Mouse (Mus musculus) CD4-positive, CD25-positive, alpha-beta regulatory T cell, adult 4 months (primary cell): ENCODE measurements around the gene Nkx6-2. TPM values are rescaled to one million over a fixed set of nuclear protein-coding genes. Genes with fewer than 3 reads are reported as not detected.

Source experiments
- ATAC-seq: one replicate; pipeline ENCODE4 v1.8.0; 2017
- polyA plus RNA-seq, 2 experiments: library from polyadenylated mRNA; unstranded; fragments of 100-300 nt; shearing (Covaris generic); gene quantifications; one replicate each; pipeline ENCODE4 v1.2.1; 2017

Nkx6-2 gene
- not detected for polyA plus RNA-seq

DNA sequence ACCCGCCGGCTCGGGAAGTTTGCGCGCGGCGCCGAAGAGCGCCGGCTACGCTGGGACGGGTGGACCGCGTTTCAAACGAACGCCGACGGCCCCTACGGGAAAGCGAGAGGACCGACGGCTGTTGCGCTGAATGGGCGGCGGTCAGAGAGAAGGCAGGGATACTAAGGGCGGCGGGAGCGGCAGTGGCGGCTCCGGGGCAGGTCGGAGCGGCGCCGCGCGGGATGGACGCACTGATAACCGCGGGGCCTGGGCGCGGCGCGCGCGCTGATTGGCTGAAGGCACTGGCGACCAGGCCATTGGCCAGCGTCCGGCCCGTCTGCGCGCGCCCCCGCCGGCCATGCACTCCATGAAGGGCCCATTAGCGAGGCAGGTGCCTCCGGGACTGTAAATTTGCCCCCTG, at the start of gene Nkx6-2:
Gene Nkx6-2 (minus strand): TSS at position 203 of the 400 bp plus-strand sequence.
- no peak for ATAC-seq

DNA sequence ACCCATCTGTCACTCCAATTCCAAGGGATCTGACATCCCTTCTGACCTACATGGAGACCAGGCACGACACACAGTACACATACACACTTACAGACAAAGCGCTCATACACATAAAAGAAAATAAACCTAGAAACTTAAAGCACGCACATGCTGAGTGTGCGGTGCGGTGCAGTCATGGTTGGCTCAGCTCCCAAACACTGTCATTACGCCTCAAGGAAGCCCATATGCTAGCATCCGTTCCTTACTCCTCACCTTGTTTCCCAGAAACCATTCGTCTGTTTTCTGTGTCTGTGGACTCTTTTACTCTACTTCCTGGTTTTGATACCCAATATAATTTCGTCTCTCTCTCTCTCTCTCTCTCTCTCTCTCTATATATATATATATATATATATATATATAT, 42.6 kb upstream of the Nkx6-2 start:
- no peak for ATAC-seq

DNA sequence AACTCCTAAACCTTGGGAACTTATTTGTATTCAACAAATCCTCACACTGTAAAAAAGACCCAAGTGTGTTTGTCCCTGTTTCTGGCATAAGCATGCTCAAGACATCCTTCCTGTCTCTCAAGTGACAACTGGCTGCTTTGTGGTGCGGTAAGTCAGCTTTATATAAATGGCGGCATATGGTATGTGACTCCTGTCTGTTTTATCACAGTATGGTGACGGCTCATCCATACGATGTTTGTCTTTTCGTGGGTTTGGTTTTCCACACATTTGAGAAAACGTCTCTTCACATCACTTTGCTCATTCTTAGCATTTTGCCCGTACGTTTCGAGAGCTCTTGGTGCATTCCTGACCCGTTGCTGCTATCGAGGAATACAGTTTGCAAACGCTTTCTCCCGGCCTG, 40.0 kb upstream of the Nkx6-2 start:
- ATAC-seq: no peak

DNA sequence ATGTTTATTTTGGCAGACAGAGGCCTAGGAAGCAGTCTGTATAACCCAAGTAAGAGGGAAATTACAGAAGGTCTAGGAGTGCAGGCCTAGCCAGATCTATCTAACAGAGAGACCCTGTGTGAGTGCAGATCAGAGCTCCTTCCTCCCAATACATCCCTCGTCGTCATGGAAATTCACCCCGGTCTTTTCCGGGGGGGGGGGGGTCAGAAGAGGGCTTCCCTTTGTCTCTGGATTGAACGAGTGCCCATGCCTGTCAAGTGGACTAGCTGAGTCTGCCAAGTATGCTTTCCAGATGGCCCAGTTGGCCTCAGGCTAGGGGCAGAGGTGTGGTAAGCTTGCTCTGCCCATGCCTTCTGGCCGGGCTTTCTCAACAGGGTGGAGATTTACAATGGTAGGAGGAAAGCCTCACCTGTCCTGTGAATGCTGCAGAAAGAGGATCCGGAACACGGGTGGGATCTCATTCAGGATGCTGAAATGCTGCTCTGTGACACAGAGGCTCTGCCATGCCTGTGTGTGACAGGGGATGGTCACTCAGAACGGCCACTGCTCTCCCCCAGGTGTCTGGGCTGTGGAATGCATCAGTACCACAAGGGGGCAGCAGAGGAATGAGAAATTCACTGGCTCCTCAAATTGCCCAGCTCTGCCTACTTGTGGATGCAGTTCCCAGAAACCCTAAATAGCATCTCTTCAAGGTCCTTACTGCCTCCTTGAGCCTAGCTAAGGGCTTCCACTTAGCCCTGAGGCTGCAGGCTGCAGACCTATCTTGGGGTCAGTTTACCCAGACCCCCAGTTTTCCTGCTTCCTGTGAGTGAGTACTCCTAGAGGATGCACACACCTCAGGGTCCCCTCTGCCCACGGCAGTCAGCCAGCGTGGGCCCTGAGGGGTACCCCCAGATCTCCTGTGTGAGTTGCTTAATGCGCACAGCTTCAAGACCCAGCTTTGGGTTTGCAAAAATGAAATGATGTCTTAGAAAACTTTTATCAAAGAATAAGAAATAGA, 33.5 kb upstream of the Nkx6-2 start:
- no peak for ATAC-seq

DNA sequence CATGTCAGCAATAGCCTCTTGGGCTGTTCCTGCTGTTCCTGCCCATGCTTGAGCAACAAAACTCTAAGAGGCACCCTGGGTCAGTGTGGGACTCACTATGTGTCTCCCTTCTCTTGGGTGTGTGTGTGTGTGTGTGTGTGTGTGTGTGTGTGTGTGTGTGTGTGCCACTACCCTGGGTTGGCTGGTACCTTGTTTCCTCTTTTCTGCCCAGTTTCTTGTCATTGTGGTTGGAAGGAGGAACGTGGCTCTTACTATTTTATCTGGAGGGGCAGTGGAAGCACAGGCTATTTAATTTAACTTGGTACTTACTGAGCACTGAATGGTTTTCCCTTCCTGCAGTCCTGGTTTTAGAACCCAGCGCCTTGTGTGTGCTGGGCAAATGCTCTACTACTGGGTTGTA, 27.7 kb upstream of the Nkx6-2 start:
- ATAC-seq: no peak

DNA sequence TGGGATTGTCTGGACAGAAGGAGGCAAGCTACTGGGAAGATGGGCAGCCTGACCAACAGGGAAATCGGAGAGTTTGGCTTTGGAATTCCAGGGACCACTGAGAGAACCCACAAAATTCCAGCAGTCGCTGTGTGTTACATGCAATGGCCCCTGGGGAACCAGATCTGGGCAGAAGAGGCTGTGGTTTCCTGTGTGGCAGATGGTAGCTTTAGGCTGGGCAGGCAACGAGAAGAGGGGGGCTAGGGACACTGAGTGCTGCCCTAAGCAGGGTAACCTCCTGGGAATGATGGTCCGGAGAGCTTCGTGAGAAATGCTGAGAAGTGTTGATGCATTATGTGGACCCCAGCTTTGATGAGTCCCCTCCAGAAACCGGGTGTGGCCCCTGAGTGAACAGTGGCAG, 13.3 kb upstream of the Nkx6-2 start:
- ATAC-seq: no peak

DNA sequence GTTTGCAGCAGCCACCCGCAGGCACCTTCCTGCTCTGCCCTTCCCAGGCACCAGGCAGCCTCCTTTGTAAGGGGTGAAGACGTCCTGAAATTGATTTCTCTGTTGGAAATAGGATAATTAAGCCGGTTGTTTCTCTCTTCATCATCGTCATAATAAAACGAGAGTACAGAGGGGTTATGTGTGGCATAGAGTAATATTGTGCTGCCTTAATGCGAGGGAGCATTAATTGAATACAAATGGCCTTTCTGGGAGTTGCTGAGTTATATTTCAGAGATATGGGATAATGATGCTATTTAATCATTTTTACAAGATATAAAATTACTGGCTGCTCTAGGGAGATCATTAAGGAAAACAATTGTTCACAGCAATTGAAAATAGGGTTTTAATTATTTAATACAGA, 12.7 kb upstream of the Nkx6-2 start:
- no peak for ATAC-seq

DNA sequence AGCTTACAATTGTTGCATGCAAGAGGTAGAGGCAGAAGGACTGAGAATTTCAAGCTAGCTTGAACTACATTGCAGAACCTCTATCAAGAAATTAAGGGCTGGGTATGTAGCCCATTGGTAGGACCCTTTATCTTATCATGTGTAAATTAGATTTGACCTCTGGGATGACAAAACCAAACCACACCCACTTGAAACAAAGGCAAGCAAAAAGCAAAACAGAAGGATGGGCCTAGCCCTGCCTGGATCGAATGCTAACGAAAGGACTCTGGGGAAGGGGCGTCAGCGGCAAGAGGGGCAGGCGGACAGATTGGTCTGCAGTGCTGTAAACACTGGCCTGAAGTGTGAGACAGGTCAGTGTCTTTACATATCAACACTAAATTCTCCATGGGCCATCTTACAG, 8.7 kb upstream of the Nkx6-2 start:
- ATAC-seq: no peak

DNA sequence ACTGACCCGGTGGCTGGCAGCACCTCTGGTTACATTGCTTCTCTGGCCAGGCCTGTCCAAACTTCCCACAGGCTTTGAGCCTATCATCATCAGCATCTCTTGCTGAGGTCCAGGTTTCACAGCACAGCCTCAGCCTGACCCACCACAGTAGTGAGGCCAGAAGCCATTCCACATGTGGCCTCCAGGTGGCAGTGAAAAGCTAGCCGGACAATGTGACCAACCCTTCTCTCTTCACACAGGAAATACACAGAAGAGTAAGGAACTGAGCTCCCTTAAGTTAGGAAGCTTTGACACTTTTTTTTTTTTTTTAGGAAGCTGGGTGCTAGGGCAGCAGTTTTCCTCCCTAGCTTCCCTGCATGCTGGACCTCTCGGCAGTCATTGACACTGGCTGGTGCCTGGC, 7.7 kb upstream of the Nkx6-2 start:
- ATAC-seq: no peak

DNA sequence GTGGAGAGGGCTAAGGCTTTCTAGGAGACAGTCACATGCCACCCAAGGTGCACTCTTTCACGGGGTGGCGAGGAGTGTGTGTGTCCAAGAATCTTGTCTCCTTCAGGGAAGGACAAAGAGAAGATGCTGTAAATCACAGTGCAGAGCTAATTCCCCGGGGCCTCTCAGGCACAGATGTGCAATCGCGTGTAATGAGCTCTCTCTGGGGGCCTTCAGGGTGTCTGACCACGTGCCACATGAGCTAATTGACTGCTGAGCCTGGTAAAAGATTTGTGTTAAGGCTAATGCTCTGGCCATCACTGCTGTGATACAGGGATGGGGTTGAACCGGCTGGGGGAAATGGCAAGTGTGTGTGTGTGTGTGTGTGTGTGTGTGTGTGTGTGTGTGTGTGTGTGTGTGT, 5.3 kb upstream of the Nkx6-2 start:
- no peak for ATAC-seq

DNA sequence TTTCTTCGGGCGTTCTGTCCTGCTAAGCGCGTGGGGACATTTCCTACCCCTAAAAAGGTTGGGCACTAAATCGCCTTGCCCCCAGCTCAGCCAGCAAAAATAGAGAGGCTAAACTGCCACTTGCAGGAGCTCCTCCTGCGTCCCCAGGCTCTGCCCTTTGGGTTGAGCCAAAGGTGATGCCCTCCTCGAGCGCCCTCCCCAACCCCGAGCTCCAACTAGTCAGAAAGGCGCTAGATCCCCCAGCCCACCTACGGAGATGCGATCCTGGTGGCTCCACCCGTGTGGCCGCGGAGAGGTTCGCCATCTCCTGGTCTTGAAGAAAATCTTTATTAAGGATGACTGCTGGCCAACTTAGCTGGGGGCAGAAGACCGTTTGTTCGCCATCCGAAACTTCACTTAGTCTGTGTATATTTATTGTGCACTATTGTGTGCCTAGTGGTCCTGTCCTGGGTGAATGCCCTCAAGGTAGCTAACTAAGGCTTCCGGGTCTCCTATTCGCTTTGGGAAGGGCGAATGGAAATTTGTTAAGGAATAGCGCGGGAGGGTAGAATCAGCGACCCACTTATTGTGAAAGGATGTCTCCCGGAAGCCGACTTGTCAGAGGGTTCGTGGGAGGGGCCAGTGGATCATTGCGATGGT, 2.7 kb upstream of the Nkx6-2 start:
- no peak for ATAC-seq

DNA sequence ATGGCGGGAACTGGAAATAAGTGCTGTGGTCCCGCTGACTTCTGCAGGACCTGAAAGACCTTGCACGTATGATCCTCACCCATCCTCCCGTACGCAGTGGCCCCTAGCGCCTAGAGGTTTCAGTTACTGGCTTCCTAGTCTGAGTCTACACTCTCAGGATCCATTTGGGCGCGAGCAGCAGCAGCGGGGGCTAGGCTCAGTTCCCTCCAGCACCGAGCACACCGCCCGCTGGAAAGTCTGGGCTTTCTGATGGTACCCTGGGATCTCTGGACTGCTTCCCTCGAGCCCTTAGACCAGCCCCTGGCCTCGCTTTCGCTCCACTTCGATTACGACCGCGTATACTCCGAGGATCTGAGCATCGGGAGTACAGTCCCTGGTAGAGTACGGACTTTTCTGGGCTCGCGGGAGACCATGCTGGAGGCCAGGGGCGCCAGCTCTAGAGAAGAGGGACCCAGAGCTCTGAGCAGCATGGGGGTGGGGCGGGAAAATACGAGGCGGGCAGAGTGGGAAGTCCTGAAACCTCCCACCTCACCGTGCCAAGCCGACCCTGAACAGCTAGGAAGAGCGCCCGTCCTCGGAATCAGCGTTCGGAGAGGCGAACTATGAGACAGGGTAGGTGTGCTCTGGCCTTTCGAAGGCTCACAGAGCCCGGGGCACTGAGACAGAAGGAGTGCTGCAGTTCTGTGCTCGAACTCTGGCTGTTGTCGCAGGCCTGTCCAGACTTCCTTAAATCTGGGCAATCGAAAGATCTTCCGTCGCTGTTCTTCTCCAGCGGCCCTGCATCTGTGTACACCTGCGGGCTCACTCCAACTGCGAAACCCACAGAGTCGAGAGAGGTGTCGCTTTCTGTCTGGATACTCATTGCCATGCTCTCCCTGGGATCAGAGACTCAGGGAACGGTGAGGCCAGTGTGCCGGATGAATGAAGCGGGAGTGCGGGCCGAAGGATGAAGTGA, 1.9 kb upstream of the Nkx6-2 start:
- ATAC-seq: no peak

DNA sequence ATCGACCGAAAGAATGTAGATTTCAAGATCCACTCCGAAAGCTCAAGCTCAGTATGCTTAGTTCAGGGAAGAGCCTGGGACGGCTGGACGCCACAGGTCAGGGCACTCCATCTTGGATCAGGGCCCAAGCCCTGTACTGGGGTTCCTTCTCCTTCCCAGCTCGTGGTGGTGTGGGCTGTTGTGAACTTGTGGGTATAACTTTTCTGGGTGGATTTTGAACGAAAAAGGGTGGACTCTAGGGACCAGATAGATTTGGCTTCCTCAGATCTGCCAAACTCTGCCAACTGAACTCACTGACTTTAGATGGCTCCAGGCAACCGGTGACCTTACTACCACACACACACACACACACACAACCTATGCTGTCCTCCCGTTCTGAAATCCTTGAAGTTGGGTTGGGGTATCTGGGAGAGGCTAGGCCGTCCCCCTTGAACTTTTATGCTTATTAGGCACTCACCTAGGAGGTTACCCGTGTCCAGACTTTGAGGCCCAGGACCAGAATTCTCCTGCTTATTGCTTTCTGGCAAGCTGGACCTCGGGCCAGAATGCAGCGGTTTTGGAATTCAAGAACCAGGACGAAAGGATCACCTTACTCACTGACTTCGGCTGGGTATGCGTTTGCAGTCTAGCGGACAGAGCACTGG, 619 bp upstream of the Nkx6-2 start:
- ATAC-seq: no peak

DNA sequence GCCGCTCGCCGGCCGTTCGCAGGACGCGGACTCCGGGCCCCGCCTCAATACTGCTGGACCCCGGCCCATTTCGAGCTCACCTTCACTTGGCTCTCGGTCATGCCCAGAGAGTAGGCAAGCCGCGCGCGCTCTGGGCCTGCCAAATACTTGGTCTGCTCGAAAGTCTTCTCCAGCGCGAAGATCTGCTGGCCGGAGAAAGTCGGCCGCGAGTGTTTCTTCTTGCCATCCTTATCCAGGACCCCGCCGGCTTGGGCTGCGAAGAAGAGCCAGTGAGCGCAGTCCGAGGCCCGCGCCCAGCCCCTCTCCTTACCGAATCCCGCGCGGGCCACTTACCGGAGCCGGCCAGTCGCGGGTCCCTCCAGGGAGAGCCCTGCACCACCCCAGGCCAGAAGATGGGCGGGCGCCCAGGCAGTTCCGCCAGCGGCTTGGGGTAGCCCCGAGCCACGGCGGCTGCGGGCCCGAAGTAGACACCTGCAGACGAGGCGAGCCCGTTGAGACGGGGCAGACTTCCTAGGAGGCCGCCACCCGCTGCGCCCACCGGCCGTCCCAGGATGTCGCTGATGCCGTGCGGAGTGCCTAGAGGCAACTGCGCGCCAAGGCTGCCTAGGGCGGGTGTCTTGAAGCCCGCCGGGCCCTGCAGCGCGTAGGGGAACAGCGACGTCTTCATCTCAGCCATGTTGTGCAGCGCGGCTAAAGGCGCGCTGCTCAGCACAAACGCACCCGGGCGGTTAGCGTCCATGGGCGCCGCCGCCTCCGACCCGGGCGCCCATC, 611 bp downstream of the Nkx6-2 start:
- no peak for ATAC-seq

DNA sequence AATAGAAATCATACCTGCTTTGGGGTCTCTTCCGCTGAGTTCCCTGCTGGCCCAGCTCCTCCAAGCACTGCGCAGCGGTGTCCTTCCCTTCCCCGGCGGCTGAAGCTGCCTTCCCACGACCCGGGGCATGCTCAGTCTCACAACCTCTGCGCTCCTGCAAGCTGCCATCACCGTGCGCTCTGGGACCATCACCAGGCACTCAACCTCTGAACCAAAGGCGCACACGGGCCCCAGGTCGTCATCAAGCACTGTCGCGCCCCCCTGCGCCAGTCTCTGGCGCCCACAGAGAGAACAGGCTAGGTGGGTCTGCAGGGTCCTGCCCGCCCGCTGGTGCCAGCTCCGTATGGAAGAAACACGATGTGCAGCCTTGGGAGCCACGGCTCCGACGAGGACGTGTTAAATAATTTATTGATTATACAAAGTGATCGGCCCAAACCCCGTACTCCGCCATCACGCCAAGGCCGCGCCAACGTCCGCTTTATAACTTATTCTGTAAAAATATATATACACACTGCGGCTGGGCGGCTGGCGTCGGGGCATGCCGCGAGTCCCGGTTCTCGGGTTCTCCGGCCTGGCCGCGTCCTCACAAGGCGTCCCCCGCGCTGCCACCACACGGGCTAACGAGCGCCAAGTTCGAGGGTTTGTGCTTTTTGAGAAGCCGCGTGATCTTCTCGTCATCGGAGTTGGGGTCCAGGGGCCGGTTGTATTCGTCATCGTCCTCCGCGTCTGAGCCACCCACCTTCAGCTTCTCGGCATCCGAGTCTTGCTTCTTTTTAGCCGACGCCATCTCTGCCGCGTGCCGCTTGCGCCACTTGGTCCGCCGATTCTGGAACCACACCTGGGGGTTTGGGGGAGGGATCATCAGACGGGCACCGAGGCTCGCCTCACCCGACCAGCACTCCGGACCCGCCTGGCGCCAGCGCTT, 1.5 kb downstream of the Nkx6-2 start:
- no peak for ATAC-seq

DNA sequence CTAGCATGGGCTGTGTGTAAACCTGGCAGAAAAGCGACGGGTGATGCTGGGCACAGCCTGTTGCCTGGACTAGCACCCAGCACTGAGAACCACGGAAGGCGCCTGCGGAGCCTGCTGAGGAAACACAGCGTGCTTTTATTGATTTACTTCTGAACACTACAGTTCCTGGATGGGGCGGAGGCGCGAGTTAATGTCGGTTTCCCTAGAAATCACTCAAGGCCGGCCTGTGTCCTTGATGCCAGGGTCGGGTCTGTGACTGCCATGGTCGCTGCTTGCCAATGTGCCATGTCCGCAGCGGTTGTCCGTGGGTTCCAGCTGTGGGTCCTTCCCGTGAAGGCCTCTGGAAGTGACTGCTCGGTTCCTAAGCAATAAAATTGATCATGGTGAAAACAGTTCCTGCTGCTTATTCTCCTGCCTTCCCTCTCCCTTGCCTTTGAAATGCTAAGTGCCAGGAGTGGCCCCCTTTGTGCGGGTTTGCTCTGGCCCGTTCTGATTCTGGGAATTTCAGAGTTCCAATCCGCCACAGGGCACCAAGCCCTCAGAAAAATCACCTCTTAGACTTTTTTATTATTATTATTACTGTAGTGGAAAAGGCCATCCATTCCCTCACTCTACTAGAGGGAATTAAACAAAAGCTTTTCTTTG, 3.2 kb downstream of the Nkx6-2 start:
- ATAC-seq: no peak

DNA sequence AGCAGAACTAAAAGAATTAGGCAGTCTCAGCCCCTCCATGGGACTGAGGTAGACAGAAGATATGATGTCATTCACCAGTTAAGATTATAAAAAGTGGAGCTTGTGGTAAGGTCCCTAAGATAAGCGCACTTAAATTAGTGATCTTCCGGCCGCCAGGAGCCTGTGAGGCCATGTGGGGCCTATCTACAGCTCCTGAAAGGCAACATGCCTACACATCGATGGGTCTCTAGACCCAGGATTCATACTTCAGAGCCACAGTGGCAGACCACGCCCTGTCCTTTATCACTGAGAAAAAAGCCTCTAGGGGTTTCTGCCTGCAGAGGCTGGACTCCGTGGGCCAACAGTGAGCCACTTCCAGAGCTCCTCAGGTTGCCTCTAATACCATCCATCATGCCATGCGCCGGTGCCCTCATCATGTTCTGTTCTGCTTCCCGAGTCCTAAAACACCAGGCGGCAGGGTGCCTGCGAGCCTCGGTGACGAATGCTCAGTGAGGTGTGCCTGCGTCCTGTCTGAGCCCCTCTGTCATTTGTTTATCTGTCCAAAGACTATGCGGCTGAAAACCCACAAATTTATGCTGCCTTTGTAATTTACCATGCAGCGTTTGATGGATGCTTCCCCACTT, 6.4 kb downstream of the Nkx6-2 start:
- ATAC-seq: no peak

DNA sequence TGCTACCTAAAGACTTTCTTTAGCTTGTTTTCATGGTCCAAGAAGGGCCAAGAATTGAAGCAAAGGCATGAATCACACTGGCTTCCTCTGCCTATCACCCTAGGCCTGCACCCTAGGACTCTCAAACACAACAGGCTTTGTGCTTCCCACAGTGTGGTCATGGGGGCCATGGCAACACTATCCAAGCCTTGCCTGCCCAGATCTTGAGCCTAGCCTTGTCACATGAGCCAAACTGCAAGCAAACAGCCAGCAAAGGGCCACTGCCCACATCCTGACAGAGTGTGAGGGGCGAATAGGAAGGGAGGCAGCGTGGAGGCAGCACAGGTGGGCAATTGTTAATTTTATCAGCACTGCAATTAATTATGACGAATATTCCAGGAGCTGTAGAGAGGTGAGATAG, 9.9 kb downstream of the Nkx6-2 start:
- no peak for ATAC-seq

DNA sequence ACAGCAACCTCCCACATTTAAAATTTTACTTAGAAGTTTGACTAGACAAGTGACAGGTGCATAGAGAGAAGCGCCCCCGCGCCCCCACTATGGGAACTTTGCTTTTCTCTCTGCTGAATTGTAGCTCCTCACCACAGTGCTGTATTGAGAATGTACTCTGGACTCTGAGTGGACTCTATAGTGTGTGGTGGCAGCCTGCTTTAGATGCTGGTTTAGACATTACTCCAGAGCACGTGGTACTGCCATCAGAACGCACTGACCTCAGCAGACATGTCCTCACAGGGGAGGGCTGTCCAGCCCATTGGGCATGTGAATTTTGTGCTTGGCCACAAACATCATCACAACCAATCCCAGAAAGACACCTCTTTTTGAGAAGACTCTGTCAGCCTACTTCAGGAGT, 11.8 kb downstream of the Nkx6-2 start:
- no peak for ATAC-seq
